Mouse (Mus musculus): ENCODE results near the gene Vti1a. TPM values are rescaled to one million over a fixed set of nuclear protein-coding genes. Genes with fewer than 3 reads are reported as not detected.

Vti1a gene
- polyA plus RNA-seq, 1 experiment from 2014 or later = 19.4 TPM

- TF ChIP-seq CTCF (IDR thresholded peaks at IDR 0.05; ENCODE audit: low read depth) (no peak), EP300 (optimal IDR thresholded peaks at IDR 0.05) (no peak)
- no peak overlapping the region for H3K9ac ChIP-seq (ENCODE audit: low read length)
- WGBS = 67% methylated on average over 6 of the region's 6 CpGs
- H3K36me3 ChIP-seq (ENCODE audit: control insufficient read depth, insufficient read depth, low read length) = no peaks in the 10 kb centered on the region
- H3K4me3 ChIP-seq (ENCODE audit: low read depth, low read length) = no peak overlapping the region
- H3K27me3 ChIP-seq (ENCODE audit: control insufficient read depth, insufficient read depth, low read length) = no peaks in the 10 kb centered on the region
- H3K27ac ChIP-seq (replicated peaks) = no peak overlapping the region
- H3K4me1 ChIP-seq (replicated peaks; ENCODE audit: control insufficient read depth, insufficient read depth) = no peaks in the 10 kb centered on the region
- H3K9me3 ChIP-seq (ENCODE audit: control insufficient read depth, low read length) = no peaks in the 10 kb centered on the region
- DNase-seq (ENCODE audit: low spot score) = no peak
- no peak overlapping the region for H3K4me2 ChIP-seq (replicated peaks; ENCODE audit: low read depth)
- ATAC-seq (ENCODE audit: low FRiP score, low TSS enrichment) = no peak
Measured at GRCm38 (mm10) chr19:55484559-55484958, 168.5 kb downstream of the Vti1a start.

- H3K36me3 ChIP-seq (ENCODE audit: control insufficient read depth, insufficient read depth, low read length) = no peaks in the 10 kb centered on the region
- no peaks in the 10 kb centered on the region for H3K9me3 ChIP-seq (ENCODE audit: control insufficient read depth, low read length)
- DNase-seq (ENCODE audit: low spot score) (no peak), ATAC-seq (ENCODE audit: low FRiP score, low TSS enrichment) (no peak)
- WGBS = 70% methylated on average over 4 of the region's 4 CpGs
- H3K4me2 ChIP-seq (replicated peaks; ENCODE audit: low read depth) = no peak overlapping the region
- H3K27me3 ChIP-seq (ENCODE audit: control insufficient read depth, insufficient read depth, low read length) = no peaks in the 10 kb centered on the region
- H3K4me3 ChIP-seq (ENCODE audit: low read depth, low read length) = no peak overlapping the region
- no peak overlapping the region for H3K9ac ChIP-seq (ENCODE audit: low read length)
- H3K27ac ChIP-seq (replicated peaks) = no peak overlapping the region
- no peaks in the 10 kb centered on the region for H3K4me1 ChIP-seq (replicated peaks; ENCODE audit: control insufficient read depth, insufficient read depth)
- TF ChIP-seq EP300 (optimal IDR thresholded peaks at IDR 0.05) (no peak), CTCF (IDR thresholded peaks at IDR 0.05; ENCODE audit: low read depth) (no peak)
Measured at GRCm38 (mm10) chr19:55486473-55486872, 170.4 kb downstream of the Vti1a start.

GRCm38 (mm10) chr19:55491126-55492076, 175.3 kb downstream of the Vti1a start:
- Histone ChIP-seq H3K4me3 (ENCODE audit: low read depth, low read length) (no peak overlapping the region), H3K27ac (replicated peaks) (no peak overlapping the region), H3K4me2 (replicated peaks; ENCODE audit: low read depth) (no peak overlapping the region), H3K27me3 (ENCODE audit: control insufficient read depth, insufficient read depth, low read length) (no peaks in the 10 kb centered on the region), H3K36me3 (ENCODE audit: control insufficient read depth, insufficient read depth, low read length) (no peaks in the 10 kb centered on the region), H3K4me1 (replicated peaks; ENCODE audit: control insufficient read depth, insufficient read depth) (peaks cover 2% of the 10 kb centered on the region; the same call in 1 of the 2 replicates), H3K9me3 (ENCODE audit: control insufficient read depth, low read length) (no peaks in the 10 kb centered on the region), H3K9ac (ENCODE audit: low read length) (no peak overlapping the region)
- ATAC-seq (ENCODE audit: low FRiP score, low TSS enrichment) = no peak
- no peak for DNase-seq (ENCODE audit: low spot score)
- TF ChIP-seq CTCF (IDR thresholded peaks at IDR 0.05; ENCODE audit: low read depth) = no peak
- TF ChIP-seq EP300 (optimal IDR thresholded peaks at IDR 0.05) = no peak
- 34% methylated on average over 15 of the region's 15 CpGs for WGBS

- Histone ChIP-seq H3K9ac (ENCODE audit: low read length) (no peak overlapping the region), H3K27me3 (ENCODE audit: control insufficient read depth, insufficient read depth, low read length) (no peaks in the 10 kb centered on the region), H3K4me3 (ENCODE audit: low read depth, low read length) (no peak overlapping the region), H3K27ac (replicated peaks) (no peak overlapping the region), H3K4me1 (replicated peaks; ENCODE audit: control insufficient read depth, insufficient read depth) (peaks cover 2% of the 10 kb centered on the region; the same call in 1 of the 2 replicates), H3K36me3 (ENCODE audit: control insufficient read depth, insufficient read depth, low read length) (no peaks in the 10 kb centered on the region), H3K4me2 (replicated peaks; ENCODE audit: low read depth) (no peak overlapping the region), H3K9me3 (ENCODE audit: control insufficient read depth, low read length) (no peaks in the 10 kb centered on the region)
- 44% methylated on average over 9 of the region's 9 CpGs for WGBS
- ATAC-seq (ENCODE audit: low FRiP score, low TSS enrichment) (no peak), DNase-seq (ENCODE audit: low spot score) (no peak)
- TF ChIP-seq EP300 (optimal IDR thresholded peaks at IDR 0.05) (no peak), CTCF (IDR thresholded peaks at IDR 0.05; ENCODE audit: low read depth) (no peak)
Measured at GRCm38 (mm10) chr19:55496333-55496732, 180.2 kb downstream of the Vti1a start.

GRCm38 (mm10) chr19:55499179-55499863, 183.2 kb downstream of the Vti1a start:
- TF ChIP-seq CTCF (IDR thresholded peaks at IDR 0.05; ENCODE audit: low read depth) (no peak), EP300 (optimal IDR thresholded peaks at IDR 0.05) (no peak)
- H3K9ac ChIP-seq (ENCODE audit: low read length) = no peak overlapping the region
- H3K27me3 ChIP-seq (ENCODE audit: control insufficient read depth, insufficient read depth, low read length) = no peaks in the 10 kb centered on the region
- no peaks in the 10 kb centered on the region for H3K36me3 ChIP-seq (ENCODE audit: control insufficient read depth, insufficient read depth, low read length)
- no peaks in the 10 kb centered on the region for H3K9me3 ChIP-seq (ENCODE audit: control insufficient read depth, low read length)
- peak overlapping the region; percentile 17; the same call in 1 of the 2 replicates for H3K4me2 ChIP-seq (replicated peaks; ENCODE audit: low read depth)
- ATAC-seq (ENCODE audit: low FRiP score, low TSS enrichment) = 0 out of 2 replicates have a peak, but pooled peaks have one; percentile 51
- DNase-seq (ENCODE audit: low spot score) = peak; percentile 69
- H3K4me3 ChIP-seq (ENCODE audit: low read depth, low read length) = no peak overlapping the region
- 46% methylated on average over 18 of the region's 18 CpGs for WGBS
- H3K4me1 ChIP-seq (replicated peaks; ENCODE audit: control insufficient read depth, insufficient read depth) = peaks cover 2% of the 10 kb centered on the region; the same call in 1 of the 2 replicates
- no peak overlapping the region for H3K27ac ChIP-seq (replicated peaks)

Data from stomach, postnatal 0 days (tissue).